Mouse (Mus musculus) spleen, postnatal 10 days (tissue): ENCODE measurements around the gene Srp54b.
"Not testable (repeated sequence)": the region's sequence is repeated elsewhere in the genome, so short reads cannot be mapped to it uniquely, and the experiment has no call there.

Experiments used
- DNase-seq, 2 experiments: peaks; one replicate each; pipeline ENCODE4 v3.0.0; 2021 to 2022; ENCODE audit warnings: low spot score in 2 of 2

Gene Srp54b

DNA sequence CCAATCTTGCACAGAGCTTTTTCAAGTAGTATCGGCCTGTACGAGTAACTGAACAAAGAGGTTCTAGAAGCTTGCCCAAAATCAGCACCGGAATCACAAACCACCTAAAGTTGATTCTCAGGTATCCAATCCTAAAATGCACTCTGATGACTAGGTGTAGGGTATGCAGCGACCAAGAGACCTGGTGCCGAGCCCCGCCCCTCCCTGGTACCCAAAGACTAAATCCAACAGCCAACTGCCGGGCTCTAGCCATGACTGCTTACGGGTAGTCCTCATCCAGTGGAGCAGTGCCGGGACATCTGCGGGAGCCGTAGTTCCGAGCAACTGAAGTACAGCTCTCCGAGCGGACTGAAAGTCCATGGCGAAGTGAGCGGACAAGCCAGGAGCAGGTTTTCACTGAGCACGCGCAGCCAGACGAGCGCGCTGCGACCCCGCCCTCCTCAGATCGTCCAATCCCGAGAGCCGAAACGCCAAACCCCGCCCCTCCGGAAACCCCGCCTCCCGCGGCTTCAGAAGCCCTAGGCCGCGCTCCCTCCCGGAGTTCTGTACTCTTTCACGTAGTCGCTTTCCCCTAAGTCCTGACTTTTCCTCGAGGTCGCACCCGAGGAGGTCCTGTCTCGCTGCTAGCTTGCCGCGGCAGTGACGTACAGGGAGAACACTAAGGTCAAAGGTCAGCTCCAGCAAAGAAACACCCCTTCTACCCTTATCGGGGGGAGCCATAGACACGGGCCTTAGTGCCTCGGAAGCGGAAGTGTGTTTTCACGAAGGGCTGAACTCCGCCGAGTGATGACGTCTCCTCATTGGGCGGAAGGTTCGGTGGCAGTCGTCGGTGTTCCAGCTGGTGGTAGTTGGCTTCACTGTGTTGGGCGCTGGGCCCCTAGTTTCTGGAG lies at the start of gene Srp54b:
Gene Srp54b (plus strand): TSS at position 546 of the 890 bp plus-strand sequence.
- DNase-seq: not testable (repeated sequence)

DNA sequence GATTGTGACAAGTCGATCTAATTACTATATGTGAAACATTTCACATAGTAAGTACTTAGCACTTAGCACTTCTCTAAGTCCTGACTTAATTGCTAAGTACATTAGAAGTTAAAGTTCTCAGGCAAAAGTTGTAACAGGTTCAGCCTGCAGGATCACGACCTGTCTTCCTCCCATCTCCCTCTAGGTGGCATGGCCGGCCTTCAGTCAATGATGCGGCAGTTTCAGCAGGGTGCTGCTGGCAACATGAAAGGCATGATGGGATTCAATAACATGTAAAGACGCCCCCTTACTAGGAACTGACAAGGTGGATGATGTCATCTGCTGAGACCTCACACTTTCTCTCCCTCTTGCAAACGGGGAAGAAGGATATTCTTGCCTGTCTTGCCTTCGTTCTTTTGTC lies 42.3 kb upstream of the Srp54b start:
- DNase-seq: not testable (repeated sequence)

DNA sequence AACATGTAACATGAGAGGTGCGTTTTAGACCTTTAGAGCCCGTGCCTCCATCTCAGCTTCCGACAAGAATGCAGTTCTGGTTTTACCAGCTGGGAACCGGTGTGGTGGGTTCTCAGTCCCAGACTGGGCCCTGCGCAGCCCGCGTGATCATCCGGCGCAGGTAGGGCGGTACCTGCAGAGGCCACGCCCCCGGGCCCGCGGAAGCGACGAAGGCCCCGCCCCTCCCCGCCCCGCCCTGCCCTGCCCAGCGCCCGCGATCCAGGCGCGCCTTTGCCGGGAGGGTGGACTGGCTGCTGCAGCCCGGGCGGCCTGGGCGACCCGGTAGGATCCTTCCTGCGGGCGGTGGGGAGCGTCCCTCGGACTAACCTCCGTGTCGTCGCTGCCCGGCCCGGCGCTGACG lies 30.7 kb upstream of the Srp54b start, which contains the start of gene Fam177a:
Gene Fam177a (plus strand): TSS at position 228 of the 400 bp plus-strand sequence.
- DNase-seq: not testable (repeated sequence)

DNA sequence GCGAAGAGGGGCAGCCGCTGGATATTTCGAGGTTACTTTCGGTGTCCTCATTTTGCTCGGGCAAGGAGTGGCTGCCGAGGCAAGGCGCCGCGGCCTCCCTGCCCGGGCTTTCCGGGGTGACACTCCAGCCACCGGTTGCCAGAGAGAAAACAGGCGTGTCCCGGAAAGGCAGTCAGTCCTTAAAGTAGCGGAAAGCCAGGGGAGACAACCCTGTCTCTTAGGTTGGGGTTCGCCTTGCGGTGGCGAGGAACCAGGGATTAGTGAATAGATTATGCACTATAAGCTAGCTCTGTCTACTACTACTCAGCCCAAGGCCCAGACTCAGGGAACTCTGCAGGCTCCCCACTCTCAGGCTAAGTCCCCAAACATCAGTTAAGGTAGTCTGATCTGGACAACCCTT lies 30.2 kb upstream of the Srp54b start:
- DNase-seq: not testable (repeated sequence)

DNA sequence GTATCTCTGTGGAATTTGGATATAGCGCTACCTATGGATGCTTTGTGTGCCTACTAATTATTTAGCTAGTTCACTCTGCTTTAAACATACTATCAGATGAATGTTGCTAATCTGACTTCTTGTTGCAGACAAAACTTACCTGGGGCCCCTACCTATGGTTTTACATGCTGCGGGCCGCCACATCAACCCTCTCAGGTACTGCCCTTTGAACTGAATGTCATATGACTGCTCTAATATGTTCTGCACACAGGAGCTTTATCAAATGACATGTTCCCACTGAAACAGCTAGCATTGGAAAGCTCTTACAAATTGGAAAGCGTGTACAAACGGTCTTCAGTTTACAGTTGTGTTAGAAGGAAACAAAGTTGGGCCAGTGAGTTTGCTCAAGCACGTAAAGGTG lies 19.4 kb upstream of the Srp54b start:
- DNase-seq: not testable (repeated sequence)

DNA sequence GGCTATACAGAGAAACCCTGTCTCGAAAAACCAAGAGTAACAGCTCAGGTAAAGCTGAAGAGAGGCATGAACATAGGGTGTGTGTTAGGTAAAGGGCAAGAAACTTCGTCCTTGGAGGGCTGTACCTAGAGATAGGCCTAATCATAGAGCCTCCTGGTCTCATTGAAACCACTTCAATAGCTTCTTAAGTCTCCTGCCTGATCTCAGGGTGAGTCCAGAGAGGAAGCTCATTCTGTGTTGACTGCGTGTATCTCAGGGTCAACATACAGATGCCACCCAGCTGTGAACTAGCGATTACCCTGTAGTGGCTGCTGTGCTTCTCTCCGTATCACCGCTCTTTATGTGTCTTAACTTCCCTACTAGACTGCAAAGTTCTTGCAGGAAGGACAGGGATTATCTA lies 17.0 kb upstream of the Srp54b start:
- DNase-seq: not testable (repeated sequence)

DNA sequence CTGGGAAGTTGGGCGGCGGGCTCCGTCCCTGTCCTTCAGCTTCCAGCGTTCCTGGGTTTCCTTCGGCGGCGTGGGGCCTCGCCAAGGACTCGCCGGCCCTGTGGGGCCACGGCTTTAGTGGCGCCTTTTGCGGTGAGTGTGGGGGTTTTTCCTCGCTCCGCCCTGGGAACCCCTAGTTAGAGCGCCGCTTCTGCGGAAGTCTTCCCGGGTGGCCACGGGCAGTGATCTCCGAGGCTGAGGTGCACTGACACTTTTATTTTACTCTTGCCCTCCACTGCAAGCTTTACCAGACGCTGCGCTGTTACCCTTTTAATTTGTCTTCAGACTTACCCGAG lies 512 bp downstream of the Srp54b start:
- not testable (repeated sequence) for DNase-seq

DNA sequence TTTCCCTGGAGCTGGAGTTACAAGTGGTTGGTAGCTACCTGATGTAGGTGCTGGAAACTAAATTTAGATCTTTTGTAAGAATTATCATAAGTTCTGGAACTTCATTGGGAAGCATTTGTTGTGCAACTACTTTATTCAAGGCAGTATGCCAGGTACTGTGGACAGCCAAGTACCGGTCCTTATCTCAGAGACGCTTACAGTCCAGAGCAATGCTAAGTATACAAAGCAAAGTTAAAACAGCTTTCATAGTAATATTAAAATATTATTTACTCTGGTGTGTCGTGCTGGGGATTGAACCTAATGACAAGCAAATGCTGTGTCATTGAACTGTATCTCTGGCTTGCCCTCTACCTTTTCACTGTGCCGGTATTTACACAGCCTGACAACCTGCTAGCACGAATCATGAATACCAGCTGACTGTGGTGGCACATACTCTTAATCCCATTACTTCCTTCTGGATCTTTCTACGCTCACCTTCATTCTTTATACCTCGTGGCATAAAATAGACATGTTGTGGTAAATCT lies 12.2 kb downstream of the Srp54b start:
- DNase-seq: not testable (repeated sequence)

DNA sequence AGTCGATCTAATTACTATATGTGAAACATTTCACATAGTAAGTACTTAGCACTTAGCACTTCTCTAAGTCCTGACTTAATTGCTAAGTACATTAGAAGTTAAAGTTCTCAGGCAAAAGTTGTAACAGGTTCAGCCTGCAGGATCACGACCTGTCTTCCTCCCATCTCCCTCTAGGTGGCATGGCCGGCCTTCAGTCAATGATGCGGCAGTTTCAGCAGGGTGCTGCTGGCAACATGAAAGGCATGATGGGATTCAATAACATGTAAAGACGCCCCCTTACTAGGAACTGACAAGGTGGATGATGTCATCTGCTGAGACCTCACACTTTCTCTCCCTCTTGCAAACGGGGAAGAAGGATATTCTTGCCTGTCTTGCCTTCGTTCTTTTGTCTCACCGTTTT lies 32.8 kb downstream of the Srp54b start:
- not testable (repeated sequence) for DNase-seq

DNA sequence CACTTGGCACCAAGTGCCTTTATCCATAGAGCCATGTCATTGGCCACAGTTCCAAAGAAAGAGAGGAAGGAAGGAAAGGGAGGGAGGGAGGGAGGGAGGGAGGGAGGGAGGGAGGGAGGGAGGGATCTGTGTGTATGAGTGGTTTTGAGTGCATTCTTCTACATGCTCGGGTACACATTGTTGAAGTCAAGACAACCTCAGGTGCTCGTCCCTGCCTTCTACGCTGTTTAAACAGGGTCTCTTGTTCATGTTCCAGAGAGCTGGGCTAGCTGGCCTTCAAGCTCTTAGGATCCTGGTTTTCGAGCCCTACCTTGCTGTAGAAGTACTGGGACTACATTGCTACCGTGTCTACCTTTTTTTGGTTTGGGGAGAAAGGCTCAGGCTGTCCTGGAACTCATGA lies 34.2 kb downstream of the Srp54b start:
- not testable (repeated sequence) for DNase-seq

DNA sequence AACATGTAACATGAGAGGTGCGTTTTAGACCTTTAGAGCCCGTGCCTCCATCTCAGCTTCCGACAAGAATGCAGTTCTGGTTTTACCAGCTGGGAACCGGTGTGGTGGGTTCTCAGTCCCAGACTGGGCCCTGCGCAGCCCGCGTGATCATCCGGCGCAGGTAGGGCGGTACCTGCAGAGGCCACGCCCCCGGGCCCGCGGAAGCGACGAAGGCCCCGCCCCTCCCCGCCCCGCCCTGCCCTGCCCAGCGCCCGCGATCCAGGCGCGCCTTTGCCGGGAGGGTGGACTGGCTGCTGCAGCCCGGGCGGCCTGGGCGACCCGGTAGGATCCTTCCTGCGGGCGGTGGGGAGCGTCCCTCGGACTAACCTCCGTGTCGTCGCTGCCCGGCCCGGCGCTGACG lies 44.4 kb downstream of the Srp54b start, which contains the start of gene 1700047I17Rik2:
Gene 1700047I17Rik2 (plus strand): TSS at position 287 of the 400 bp plus-strand sequence.
- not testable (repeated sequence) for DNase-seq

DNA sequence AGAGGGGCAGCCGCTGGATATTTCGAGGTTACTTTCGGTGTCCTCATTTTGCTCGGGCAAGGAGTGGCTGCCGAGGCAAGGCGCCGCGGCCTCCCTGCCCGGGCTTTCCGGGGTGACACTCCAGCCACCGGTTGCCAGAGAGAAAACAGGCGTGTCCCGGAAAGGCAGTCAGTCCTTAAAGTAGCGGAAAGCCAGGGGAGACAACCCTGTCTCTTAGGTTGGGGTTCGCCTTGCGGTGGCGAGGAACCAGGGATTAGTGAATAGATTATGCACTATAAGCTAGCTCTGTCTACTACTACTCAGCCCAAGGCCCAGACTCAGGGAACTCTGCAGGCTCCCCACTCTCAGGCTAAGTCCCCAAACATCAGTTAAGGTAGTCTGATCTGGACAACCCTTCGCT lies 44.9 kb downstream of the Srp54b start:
- not testable (repeated sequence) for DNase-seq

DNA sequence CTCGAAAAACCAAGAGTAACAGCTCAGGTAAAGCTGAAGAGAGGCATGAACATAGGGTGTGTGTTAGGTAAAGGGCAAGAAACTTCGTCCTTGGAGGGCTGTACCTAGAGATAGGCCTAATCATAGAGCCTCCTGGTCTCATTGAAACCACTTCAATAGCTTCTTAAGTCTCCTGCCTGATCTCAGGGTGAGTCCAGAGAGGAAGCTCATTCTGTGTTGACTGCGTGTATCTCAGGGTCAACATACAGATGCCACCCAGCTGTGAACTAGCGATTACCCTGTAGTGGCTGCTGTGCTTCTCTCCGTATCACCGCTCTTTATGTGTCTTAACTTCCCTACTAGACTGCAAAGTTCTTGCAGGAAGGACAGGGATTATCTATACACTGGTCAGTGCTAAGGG lies 58.0 kb downstream of the Srp54b start:
- DNase-seq: not testable (repeated sequence)

DNA sequence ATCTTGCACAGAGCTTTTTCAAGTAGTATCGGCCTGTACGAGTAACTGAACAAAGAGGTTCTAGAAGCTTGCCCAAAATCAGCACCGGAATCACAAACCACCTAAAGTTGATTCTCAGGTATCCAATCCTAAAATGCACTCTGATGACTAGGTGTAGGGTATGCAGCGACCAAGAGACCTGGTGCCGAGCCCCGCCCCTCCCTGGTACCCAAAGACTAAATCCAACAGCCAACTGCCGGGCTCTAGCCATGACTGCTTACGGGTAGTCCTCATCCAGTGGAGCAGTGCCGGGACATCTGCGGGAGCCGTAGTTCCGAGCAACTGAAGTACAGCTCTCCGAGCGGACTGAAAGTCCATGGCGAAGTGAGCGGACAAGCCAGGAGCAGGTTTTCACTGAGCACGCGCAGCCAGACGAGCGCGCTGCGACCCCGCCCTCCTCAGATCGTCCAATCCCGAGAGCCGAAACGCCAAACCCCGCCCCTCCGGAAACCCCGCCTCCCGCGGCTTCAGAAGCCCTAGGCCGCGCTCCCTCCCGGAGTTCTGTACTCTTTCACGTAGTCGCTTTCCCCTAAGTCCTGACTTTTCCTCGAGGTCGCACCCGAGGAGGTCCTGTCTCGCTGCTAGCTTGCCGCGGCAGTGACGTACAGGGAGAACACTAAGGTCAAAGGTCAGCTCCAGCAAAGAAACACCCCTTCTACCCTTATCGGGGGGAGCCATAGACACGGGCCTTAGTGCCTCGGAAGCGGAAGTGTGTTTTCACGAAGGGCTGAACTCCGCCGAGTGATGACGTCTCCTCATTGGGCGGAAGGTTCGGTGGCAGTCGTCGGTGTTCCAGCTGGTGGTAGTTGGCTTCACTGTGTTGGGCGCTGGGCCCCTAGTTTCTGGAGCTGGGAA lies 75.0 kb downstream of the Srp54b start, which contains the start of gene Srp54c:
Gene Srp54c (plus strand): TSS at position 543 of the 894 bp plus-strand sequence.
- DNase-seq: not testable (repeated sequence)

DNA sequence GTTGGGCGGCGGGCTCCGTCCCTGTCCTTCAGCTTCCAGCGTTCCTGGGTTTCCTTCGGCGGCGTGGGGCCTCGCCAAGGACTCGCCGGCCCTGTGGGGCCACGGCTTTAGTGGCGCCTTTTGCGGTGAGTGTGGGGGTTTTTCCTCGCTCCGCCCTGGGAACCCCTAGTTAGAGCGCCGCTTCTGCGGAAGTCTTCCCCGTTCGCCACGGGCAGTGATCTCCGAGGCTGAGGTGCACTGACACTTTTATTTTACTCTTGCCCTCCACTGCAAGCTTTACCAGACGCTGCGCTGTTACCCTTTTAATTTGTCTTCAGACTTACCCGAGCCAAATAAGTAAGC lies 75.6 kb downstream of the Srp54b start:
- peak; percentile 4 to 24 for DNase-seq
